Mouse (Mus musculus): ENCODE results near the gene Kiss1r.

The Kiss1r gene

GRCm38 (mm10) chr10:79937775-79938526, 21.2 kb downstream of the Kiss1r start:
- in situ Hi-C loops (cut with MseI, MboI), result no loop called here

DNA sequence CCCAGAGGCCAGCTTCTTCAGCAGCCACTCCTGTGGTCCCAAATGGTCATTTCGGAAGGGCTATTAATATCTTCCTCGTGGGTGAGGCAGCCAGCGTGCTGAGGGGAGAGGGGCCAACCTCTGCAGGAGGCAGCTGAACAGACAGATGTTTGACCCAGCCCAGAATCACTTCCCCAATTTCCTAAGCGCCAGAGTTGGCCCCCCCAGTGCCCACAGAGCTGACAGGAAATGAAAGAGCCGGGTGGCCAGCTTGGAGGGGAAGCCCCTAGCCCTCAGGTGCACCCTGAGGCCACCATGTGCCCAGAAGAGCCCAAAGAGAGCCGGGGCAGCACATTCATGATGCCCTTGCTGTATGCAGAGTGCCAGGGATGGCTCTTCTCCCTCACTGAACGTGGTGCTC, 24.0 kb downstream of the Kiss1r start:
- in situ Hi-C loops (cut with MseI, MboI), result no loop called here

DNA sequence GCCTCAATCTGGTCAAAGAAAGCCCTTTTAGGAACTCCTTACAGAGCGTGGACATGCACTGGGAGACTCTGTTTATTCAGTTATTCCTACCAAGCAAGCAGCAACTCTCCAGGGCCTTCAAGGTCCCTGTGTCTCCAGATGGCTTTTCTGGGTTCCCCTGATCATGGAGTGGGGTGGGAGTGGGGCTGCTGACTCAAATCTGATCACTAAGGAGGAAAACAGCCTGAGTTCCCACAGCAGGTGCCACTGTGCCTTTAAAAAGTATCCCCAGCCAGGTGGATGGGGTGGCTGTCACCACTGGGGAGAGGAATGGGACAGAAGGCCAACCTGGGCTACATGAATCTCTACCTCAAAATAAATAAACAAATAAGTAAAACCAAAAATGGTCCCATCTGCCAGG, 26.2 kb downstream of the Kiss1r start:
- in situ Hi-C loops (cut with MseI, MboI), result no loop called here

DNA sequence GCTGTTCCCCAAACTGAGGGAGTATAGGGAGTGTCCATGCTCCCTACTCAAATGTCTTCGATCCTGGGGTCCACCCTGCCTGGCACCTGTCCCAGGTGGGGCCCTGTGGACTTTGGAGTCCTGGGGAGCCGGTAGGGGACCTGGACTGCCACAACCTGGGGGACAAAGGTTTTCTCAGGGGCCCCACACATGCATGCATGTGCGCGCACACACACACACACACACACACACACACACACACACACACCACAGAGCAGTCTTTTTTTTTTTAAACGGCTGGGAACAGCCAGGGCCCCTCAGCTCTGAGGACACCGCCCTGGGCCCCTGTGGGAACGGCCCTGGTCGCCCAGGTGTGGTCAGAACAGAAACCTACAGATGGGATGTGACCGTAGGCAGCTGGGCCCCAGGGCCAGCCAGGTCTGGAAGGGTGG, 26.7 kb downstream of the Kiss1r start:
- in situ Hi-C loops (cut with MseI, MboI), result no loop called here

- in situ Hi-C loops (cut with MseI, MboI), result no loop called here
Measured at GRCm38 (mm10) chr10:79945507-79946234, 28.9 kb downstream of the Kiss1r start.

- in situ Hi-C loops (cut with MseI, MboI), result no loop called here
Measured at GRCm38 (mm10) chr10:79946752-79947322, 30.1 kb downstream of the Kiss1r start.

DNA sequence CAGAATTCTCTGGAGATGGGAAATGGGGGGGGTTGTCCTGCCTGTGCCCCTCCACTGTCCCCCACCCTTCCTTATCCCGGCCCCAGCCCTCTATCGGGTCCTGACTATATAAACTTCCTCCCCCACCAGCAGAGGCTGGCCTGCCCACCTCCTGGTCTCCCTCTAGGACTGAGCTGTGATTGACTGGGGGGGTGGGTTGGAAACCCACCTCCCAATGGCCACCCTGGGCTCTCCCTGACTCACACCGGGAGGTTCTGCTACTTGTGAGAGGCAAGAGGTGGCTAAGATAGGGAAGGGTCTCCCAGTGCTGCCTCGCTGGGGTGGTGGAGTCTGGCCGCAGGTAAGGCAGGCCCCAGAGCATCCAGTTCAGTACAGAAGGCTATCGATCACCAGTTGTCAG, 30.7 kb downstream of the Kiss1r start:
- in situ Hi-C loops (cut with MseI, MboI), result no loop called here

DNA sequence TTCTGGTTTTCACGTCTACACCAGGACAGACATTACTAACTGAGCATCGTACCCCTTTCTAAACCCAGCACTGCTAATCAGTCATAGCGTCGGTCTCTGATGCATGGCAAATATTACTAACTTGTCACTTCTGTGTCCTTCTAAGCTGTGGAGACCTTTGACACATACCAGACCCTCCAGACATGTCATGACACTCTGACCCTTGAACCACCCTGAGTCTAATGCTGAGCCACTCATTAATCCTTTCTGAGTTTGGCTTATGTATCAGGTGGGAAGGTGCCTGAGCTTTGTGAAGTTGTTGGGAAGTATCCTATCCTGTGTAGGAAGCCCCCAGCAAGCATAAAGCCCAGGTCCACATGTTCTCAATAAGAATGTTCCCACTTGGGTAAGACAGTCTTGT, 33.1 kb downstream of the Kiss1r start:
- in situ Hi-C loops (cut with MseI, MboI), result loop anchor here in 1 of 2 experiments (10.0 kb wide), 1 partner anchor 65 kb away; the partner anchor contains the start of gene Elane

DNA sequence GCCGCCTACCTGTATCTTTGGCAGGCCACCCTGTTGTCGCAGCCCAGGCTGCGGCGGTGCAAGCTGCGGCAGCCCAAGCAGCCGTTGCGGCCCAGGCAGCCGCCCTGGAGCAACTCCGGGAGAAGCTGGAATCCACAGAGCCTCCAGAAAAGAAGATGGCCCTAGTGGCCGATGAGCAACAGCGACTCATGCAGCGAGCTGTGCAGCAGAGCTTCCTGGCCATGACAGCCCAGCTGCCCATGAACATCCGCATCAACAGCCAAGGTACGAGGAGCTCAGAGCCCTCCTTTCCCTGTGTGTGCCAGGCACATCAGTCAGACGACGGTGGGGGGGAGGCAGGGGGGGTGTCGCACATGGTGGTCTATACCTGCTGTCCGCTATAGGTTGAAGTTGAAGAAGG, 33.9 kb downstream of the Kiss1r start:
- in situ Hi-C loops (cut with MseI, MboI), result loop anchor here in 1 of 2 experiments (10.0 kb wide), 1 partner anchor 66 kb away; the partner anchor contains the start of gene Elane

DNA sequence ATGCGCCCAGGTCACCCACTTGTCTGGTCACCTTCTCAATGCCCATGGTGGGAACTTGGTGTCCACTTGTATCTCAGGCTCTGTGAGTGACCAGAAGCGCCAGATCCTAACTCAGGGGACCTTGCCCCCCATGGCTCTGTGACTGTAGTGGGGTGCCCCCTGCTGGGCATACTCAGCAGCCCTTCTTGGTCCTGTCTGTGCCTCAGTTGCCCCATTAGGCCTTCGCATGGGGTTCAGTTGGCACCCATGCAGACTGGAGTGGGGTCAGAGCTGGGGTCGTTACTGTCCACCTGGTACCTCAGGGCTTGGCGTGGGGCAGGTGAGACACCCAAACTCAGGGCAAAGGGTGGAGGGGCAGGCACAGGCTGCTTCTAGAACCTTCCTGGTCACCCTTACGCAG, 37.2 kb downstream of the Kiss1r start:
- in situ Hi-C loops (cut with MseI, MboI), result loop anchor here in 1 of 2 experiments (10.0 kb wide), 1 partner anchor 69 kb away; the partner anchor contains the start of gene Elane

- in situ Hi-C loops (cut with MseI, MboI), result loop anchor here in 1 of 2 experiments (10.0 kb wide), 1 partner anchor 71 kb away; the partner anchor contains the start of gene Elane
Measured at GRCm38 (mm10) chr10:79955691-79956090, 38.9 kb downstream of the Kiss1r start.

GRCm38 (mm10) chr10:79956643-79957154, 39.9 kb downstream of the Kiss1r start:
- in situ Hi-C loops (cut with MseI, MboI), result loop anchor here in 1 of 2 experiments (10.0 kb wide), 1 partner anchor 72 kb away; the partner anchor contains the start of gene Elane

DNA sequence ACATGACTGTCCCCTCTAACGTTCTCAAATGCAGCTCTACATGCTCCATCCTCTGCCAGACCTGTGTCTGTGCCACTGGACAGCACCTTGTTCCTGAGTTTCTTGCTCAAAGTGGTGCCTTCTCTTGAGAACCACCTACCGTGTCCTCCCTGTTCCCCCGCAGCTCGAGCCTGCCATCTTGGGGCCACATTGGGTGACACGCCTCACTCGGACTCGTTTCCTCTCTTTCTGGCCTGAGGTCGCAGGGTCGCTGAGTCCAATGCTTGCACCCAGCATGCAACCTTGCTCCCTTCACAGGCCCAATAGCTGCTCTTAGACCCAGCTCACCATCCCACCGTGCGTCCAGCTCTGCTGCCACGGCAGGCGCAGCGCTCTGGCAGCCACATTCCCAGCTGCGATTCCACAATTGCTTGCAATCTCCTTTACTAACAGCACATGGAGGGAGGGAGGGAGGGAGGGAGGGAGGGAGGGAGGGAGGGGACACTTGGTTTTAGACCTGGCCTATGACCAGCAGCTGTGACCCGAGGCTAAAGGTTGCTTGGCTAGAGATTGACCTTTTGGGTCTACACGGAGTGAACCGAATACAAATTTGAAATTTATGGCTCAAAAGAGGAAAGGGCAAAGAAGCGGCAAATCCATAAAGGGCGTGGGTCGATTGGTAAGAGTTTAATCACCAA, 41.5 kb downstream of the Kiss1r start:
- in situ Hi-C loops (cut with MseI, MboI), result loop anchor here in 1 of 2 experiments (10.0 kb wide), 1 partner anchor 73 kb away; the partner anchor contains the start of gene Elane

GRCm38 (mm10) chr10:79959412-79959811, 42.6 kb downstream of the Kiss1r start:
- in situ Hi-C loops (cut with MseI, MboI), result loop anchor here in 1 of 2 experiments (10.0 kb wide), 1 partner anchor 75 kb away; the partner anchor contains the start of gene Elane

- in situ Hi-C loops (cut with MseI, MboI), result loop anchor here in 1 of 2 experiments (10.0 kb wide), 1 partner anchor 75 kb away; the partner anchor contains the start of gene Elane
Measured at GRCm38 (mm10) chr10:79959847-79960601, 43.3 kb downstream of the Kiss1r start, which contains the start of gene Wdr18. Gene Wdr18 (plus strand): TSS chr10:79960152.

DNA sequence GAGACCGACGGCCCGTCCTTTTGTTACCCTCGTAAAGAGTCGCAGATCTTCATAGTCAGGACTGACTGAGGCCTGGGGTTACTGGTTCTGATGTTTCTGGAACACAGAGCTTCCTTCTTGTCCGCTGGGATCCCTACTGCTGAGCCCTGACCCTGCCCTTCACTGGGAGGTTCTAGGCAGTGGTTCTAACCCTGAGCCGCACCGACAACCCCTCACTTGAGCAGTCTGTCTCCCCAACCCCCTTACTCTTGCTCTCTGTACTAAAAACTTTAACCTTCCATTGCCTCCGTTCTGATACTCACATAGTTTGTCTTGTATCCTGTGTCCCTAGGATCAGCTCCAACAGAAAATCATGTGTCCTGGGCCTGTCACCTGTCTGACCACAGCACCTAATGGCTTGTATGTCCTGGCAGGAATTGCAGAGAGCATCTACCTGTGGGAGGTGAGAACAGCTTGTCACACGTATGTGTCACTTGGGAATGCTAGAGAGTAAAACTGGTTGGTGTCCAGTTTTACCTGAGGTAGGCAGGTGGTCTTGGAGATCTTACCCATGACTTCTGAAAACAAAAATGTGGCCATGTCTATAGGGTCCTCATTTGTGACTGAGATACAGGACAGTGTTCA, 44.0 kb downstream of the Kiss1r start:
- in situ Hi-C loops (cut with MseI, MboI), result no loop called here

DNA sequence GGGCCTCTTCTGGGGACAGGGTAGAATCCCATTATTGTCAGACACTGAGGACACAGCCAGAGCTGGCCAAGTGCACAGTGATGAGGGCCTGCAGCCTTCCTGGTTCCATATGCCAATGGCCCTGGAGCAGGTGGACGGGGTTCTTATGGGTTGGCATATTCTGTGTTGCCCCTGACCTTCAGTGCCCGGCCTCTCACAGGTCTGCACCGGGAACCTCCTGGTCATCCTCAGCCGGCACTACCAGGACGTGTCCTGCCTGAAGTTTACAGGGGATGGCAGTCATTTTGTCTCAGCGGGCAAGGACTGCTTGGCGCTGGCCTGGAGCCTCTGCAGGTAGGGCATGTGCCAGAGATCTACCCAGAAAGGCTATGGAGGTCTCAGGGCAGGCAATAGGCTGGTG, 48.0 kb downstream of the Kiss1r start:
- in situ Hi-C loops (cut with MseI, MboI), result no loop called here

DNA sequence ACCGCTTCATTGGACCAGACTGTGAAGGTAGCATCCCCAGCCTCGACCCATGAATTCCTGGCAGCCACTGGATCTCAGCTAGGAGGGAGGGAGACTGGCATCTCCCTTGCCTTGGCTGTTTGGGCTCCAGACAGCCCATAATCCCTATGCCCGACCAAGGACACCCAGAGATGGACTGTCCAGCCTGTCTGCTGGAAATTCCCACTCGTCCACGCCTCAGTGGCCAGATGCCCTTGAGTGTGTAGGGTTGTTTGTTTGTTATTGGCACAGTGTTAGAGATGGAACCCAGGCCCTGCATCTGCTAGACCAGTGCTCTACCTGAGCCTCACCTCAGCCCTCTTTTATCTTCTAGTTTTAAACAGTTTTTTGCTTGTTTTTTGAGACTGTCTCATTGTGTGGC, 48.6 kb downstream of the Kiss1r start:
- in situ Hi-C loops (cut with MseI, MboI), result no loop called here

DNA sequence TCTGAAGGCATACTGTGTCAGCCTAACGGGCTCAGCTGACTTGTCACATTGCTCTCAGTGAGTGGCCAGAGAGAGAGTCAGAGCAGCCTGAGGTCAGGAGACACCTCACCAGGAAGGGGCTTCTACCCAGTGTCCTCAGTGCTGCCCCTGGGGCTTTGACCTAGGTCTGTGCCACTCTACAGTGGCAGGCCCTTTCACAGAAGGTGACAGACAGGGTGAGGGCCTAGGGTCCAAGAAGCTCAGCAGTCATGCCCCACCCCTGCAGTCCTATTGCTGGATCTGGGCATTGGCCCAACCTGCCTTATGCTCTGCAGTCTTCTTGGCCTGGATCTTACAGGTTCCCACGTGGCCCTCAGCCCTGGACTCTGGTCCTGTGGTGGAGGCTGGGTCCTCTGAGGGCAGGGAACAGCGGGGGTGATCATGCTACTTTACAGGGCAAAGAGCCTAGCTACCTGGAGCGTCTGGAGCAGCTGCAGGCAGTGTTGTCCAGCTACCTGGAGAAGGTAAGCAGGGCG, 50.2 kb downstream of the Kiss1r start:
- in situ Hi-C loops (cut with MseI, MboI), result no loop called here

- in situ Hi-C loops (cut with MseI, MboI), result no loop called here
Measured at GRCm38 (mm10) chr10:79968181-79968580, 51.4 kb downstream of the Kiss1r start.
